Mouse (Mus musculus) heart, adult 8-10 months (tissue): ENCODE data around the gene Rb1. TPM values are rescaled to one million over a fixed set of nuclear protein-coding genes. Genes with fewer than 3 reads are reported as not detected.

Experiments used
- DNase-seq: peaks from one replicate; pipeline ENCODE4 v3.0.0; 2022; ENCODE audit warnings: low spot score
- total RNA-seq, 4 experiments: library from RNA; stranded (reverse); gene quantifications; 2 replicates each; pipeline ENCODE4 v1.2.4; 2022

Rb1 gene
- total RNA-seq = 10 to 100 TPM; 18.1 to 19.5 (median 18.5) TPM

- peak; percentile 81 for DNase-seq
These were observed at the start of gene Rb1 for GRCm38 (mm10) chr14:73325456-73326381. Gene Rb1, minus strand, starts transcription at chr14:73325822.

- DNase-seq = no peak
These were observed 48.8 kb upstream of the Rb1 start for GRCm38 (mm10) chr14:73374315-73374890.

DNA sequence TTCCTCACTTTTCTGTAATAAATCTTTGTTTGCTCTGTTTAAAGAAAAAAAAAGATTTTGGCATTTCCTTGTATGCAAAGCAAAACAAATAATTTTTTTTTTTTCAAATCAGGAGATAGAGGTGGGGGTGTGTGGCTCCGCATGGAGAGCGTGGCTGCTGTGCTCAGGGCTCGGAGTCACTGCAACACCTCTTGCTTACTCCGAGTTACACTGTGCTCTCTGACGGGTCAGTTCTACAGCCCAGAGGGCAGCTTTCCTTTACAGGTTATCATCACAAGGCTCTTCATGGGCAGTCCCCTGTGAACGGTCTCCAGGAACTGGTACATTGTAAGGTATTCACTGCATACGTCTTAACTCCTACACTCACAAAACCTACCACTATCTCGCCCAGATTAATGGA is 48.0 kb upstream of the Rb1 start:
- DNase-seq = no peak

DNA sequence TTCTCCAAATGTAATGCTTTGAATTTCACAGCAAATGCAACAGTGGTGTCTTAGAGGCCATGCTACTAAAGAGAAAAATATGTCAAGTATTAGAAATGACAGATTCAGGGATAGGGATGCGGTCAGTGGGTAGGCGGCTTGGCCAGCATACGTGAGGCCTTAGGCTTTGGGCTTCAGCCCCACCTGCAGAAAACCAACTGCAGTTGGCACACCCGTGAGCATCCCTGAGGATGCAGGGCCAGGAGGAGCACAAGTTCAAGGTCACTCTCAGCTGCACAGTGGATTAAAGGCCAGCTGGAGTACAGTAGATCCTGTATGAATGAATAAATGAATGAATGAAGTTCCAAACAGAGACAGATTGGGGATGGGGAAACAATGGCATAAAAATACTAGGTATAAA is 47.4 kb upstream of the Rb1 start:
- DNase-seq = no peak

DNA sequence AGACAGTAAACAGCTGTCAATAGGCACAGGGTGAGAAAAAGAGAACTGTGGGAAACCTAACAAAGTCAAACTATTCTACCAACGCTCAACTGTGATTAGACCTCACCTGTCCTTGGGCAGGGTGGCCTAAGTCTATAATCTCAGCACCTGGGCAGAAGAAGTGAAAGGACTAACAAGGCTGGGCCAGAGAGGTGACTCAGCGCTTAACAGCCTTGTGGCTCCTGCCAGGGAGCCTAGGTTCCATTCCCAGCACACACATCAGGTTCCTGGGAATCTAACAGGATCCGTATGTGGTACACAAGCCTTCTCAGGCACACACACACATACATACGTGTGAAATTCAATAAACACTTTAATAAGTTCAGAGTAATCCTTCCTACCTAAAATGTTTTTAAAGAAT is 46.0 kb upstream of the Rb1 start:
- no peak for DNase-seq

DNA sequence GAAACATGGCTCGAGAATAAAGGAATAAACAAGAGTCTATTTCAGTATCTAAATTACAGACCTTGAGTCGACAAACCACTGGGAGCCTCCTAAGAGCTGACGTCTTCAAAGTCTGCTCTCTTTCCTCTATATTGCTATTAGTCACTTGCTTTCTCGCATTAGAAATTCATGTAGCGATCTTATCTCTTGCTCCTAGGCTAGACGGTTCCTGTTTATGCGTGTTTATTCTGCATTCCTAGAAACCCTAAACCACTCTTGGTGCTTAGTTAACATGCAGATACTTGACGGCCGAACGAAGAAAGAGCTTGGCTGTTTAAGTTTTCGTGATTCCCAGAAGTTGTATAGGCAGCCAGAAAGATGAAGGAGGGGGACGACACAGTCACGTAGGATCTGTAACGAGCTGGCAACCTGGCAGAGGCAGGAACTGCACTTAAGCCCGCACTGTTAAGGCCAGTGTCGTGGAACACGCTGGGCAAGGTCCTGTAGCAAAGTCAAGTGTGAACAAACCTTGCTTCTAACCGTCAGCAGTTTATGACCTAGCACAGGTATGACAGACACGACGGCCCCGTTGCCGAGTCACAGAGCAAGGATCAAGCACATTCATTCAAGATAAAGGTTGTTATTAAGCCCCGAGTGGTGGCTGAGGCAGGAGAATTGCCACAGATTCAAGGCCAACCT is 45.2 kb upstream of the Rb1 start:
- DNase-seq = no peak

GRCm38 (mm10) chr14:73370078-73370670 is 44.6 kb upstream of the Rb1 start:
- DNase-seq = no peak

DNA sequence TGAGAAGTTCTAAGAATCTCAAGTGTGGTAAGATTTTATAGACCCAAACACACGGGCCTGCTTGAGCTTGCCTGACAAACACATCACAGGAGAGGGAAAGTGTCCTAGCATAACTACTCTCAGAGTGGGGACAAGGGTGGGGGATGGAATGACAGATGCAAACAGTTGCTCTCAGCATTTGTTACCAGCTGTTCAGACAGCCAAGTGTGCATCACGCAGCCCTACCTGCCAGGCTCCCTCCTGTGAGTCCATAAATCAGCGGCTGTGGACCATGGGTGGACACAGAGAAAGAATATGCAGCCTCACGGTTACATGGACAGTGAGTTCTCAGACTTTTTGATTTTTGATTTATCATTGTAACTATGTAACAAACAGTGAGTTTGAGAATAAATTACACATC is 44.0 kb upstream of the Rb1 start:
- DNase-seq = no peak

- DNase-seq = no peak
These were observed 43.3 kb upstream of the Rb1 start for GRCm38 (mm10) chr14:73368966-73369365.

DNA sequence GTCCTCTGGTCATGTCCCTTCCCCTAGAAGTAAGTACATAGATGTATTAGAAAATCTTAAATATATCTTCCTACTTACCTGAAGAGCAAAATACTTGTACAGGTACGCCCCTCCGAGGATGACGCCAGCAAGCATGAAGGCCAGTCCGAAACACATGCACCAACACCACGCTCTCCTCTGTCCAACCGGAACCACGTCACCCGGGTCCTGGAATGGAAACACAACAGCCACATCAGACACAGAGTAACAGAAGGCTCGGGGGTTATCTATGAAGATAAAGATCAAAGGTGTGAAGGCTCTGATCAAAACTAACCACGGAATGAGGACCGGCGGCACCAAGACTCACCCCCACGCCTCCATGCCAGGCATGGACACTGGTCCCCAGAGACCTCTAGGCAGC is 42.6 kb upstream of the Rb1 start:
- DNase-seq = no peak

- DNase-seq = no peak
These were observed 40.7 kb upstream of the Rb1 start for GRCm38 (mm10) chr14:73366278-73366677.

DNA sequence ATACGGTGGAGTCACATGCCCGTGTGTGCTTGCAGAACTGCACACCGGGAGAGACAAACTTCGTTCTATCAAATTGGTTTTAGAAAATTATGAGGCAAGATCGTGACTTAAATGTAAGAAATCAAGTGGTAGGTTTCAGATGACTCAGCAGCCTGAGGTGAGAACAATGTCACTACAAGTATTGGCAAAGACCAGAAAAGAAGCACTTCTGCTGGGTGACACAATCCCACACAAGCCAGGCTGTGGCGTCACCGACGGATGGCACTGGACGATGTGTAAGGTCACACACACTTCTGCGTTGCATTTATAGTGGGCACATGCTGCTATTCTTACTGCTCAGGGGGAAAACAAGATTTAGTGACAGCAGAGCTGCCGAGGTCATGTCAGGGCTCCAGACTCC is 38.2 kb upstream of the Rb1 start:
- no peak for DNase-seq

- no peak for DNase-seq
These were observed 29.1 kb upstream of the Rb1 start for GRCm38 (mm10) chr14:73354700-73355099.

GRCm38 (mm10) chr14:73351118-73351517 is 25.5 kb upstream of the Rb1 start:
- no peak for DNase-seq

DNA sequence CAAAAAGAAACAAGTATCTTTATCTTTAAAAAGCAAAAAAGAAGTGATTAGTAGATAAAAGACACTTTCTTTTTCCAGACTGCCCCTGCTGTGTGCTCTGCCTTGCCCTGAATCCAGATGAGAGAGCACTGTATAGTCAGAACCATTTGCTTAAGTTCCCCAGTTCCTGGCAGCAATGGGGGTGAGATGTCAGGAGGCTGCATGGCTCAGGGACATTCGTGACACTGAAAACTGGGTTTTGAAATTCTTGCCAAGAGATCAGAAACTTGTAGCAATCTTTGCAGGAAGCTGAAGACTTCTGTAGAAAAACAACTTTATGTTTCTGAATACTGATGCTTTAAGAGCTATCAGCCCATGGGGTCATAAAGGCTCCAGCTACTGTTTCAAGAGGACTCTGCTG is 24.4 kb upstream of the Rb1 start:
- DNase-seq = no peak

GRCm38 (mm10) chr14:73349061-73349670 is 23.5 kb upstream of the Rb1 start:
- DNase-seq = no peak

GRCm38 (mm10) chr14:73347302-73347701 is 21.7 kb upstream of the Rb1 start:
- peak; percentile 31 for DNase-seq

DNA sequence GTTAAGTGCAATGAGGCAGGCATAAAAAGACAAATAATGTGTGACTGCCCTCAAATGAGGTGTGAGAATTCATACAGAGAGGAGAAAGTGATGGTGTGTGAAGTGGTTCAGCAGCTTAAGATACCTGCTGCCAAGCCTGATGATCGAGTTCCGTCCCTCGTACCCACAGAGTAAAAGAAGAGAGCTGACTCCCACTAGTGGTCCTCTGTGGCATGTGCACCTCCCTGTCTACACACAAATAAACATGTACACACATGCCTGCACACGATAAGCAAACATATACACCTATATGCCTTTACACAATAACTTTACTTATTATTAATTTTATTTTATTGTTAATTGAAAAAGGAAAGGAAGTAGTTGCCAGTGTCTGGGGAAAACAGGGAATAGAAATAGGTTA is 20.0 kb upstream of the Rb1 start:
- no peak for DNase-seq

- no peak for DNase-seq
These were observed 14.6 kb upstream of the Rb1 start for GRCm38 (mm10) chr14:73340051-73340755.

GRCm38 (mm10) chr14:73339615-73340014 is 14.0 kb upstream of the Rb1 start:
- no peak for DNase-seq
